30 mouse cellular contexts compared by ENCODE assay signal in the genomic region with DNA sequence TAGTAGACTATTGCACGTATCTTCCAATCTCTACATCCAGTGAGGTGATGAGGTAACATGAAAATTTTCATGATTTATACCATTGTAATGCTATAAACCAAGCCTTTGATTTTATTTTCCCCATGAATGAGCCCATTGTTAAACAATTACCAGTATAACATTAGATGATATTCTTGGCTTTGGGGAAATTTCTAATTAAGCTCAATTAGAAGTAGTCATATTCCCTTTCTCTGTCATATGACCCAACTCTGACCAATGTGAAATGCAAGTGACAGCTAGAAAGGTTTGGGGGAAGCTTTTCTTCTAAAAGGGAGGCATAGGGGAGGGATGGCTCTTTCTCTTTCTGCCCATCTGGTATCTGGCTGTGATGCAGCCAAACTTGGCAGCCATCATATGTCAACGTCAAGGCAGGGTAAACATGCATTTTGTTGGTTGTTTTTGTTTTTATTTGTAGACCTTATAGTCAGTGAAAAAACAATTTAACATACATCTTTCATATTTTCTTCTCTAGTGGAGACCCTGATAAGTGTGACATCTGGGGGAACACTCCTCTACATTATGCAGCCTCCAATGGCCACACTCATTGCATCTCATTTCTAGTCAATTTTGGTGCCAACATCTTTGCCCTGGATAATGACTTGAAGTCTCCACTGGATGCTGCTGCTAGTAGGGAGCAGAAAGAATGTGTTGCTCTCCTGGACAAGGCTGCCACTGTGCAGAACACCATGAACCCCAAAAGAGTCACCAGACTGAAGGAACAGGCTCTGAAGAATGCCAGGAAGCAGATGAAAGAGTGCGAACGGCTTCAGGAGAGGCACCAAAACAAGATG. TPM values are rescaled to one million over a fixed set of nuclear protein-coding genes. Genes with fewer than 3 reads are reported as not detected.
DNase-seq lines count a peak whose midpoint lies in the region; ATAC-seq and TF ChIP-seq lines count a peak whose summit lies in the region.
"Had no signal": no experiment of that assay in that cellular context is flagged by ENCODE, and none has a peak within 500 bp of the region (broad histone marks: within the 10 kb centered on the region; RNA-seq: fewer than 3 reads in every experiment).

No protein-coding gene starts in this region.

- no peak for TF ChIP-seq POLR2A in brain, embryonic 14.5 days (IDR thresholded peaks at IDR 0.05; ENCODE audit: borderline replicate concordance, extremely low read depth, insufficient read depth, insufficient read length, poor library complexity, severe bottlenecking)

- peak; percentile 51; the same call in 1 of the 2 replicates for ATAC-seq in forebrain, embryonic 13.5 days
- no peak for ATAC-seq in heart, embryonic 12.5 days (ENCODE audit: insufficient number of reproducible peaks, low FRiP score)
- ATAC-seq: hindbrain, postnatal 0 days; inflammation-experienced regulatory T-cells, adult 6 months; intestine, embryonic 16.5 days had no signal

- no peaks in the 10 kb centered on the region for H3K27me3 ChIP-seq in forebrain, embryonic 13.5 days
- no peaks in the 10 kb centered on the region for H3K27me3 ChIP-seq in forebrain, embryonic 10.5 days (ENCODE audit: poor library complexity, severe bottlenecking)
- H3K27me3 ChIP-seq in heart, embryonic 12.5 days (replicated peaks), result no peaks in the 10 kb centered on the region
- H3K27me3 ChIP-seq: embryonic facial prominence, embryonic 12.5 days; embryonic facial prominence, embryonic 15.5 days; heart, embryonic 13.5 days had no signal

- WGBS in forebrain, embryonic 13.5 days, result 96% methylated on average over 4 of the region's 4 CpGs
- WGBS in forebrain, embryonic 10.5 days, result 94% methylated on average over 4 of the region's 4 CpGs
- 93% methylated on average over 4 of the region's 4 CpGs for WGBS in heart, embryonic 12.5 days

- H3K4me3 ChIP-seq in forebrain, embryonic 13.5 days, result no peak overlapping the region
- H3K4me3 ChIP-seq in forebrain, embryonic 10.5 days, result no peak overlapping the region
- no peak overlapping the region for H3K4me3 ChIP-seq in heart, embryonic 12.5 days
- H3K4me3 ChIP-seq: embryonic facial prominence, embryonic 12.5 days; embryonic facial prominence, embryonic 15.5 days; gastrocnemius, adult 2 months; heart, embryonic 13.5 days had no signal

- no peak for TF ChIP-seq CTCF in brain, embryonic 14.5 days (IDR thresholded peaks at IDR 0.05; ENCODE audit: borderline replicate concordance, extremely low read depth, insufficient read depth, insufficient read length)

- DNase-seq in forebrain, embryonic 10.5 days (ENCODE audit: extremely low spot score, low spot score), result no peak
- DNase-seq in heart, adult 11 months, result peak; percentile 61
- DNase-seq in Muller cell, postnatal 12 days (ENCODE audit: inconsistent ontology term), result peak; percentile 83
- peak; percentile 58 for DNase-seq in brain, embryonic 14.5 days (ENCODE audit: low read depth)
- no peak for DNase-seq in urinary bladder, postnatal 36 days (ENCODE audit: low spot score in 2 of 2)
- DNase-seq in cerebellum, postnatal 4 days (ENCODE audit: low spot score in 2 of 2), result no peak
- DNase-seq: adrenal gland, adult 2 months; adrenal gland, postnatal 14 days; B cell, adult 2 months; cerebellum, adult 9-11 months; gastrocnemius, adult 2 months; gastrocnemius, postnatal 14 days; heart, adult 18-20 months; heart, postnatal 14 days; heart, postnatal 4 days; kidney, adult 18-20 months had no signal

- no peak overlapping the region for H3K4me2 ChIP-seq in forebrain, embryonic 13.5 days
- H3K4me2 ChIP-seq in heart, embryonic 12.5 days, result no peak overlapping the region
- H3K4me2 ChIP-seq: embryonic facial prominence, embryonic 12.5 days; embryonic facial prominence, embryonic 15.5 days; heart, embryonic 13.5 days; hindbrain, embryonic 14.5 days had no signal

- H3K27ac ChIP-seq in forebrain, embryonic 13.5 days, result no peak overlapping the region
- H3K27ac ChIP-seq in forebrain, embryonic 10.5 days, result no peak overlapping the region
- H3K27ac ChIP-seq in heart, embryonic 12.5 days (ENCODE audit: poor library complexity, severe bottlenecking), result no peak overlapping the region
- H3K27ac ChIP-seq: embryonic facial prominence, embryonic 12.5 days; embryonic facial prominence, embryonic 15.5 days; gastrocnemius, adult 2 months; heart, embryonic 13.5 days; hindbrain, embryonic 14.5 days; hindbrain, postnatal 0 days had no signal

- no peaks in the 10 kb centered on the region for H3K36me3 ChIP-seq in forebrain, embryonic 13.5 days (ENCODE audit: poor library complexity, severe bottlenecking)
- H3K36me3 ChIP-seq in forebrain, embryonic 10.5 days (replicated peaks), result no peaks in the 10 kb centered on the region
- no peaks in the 10 kb centered on the region for H3K36me3 ChIP-seq in heart, embryonic 12.5 days
- H3K36me3 ChIP-seq: embryonic facial prominence, embryonic 12.5 days; embryonic facial prominence, embryonic 15.5 days; G1E; heart, embryonic 13.5 days had no signal

- no peak overlapping the region for H3K9ac ChIP-seq in forebrain, embryonic 13.5 days
- H3K9ac ChIP-seq in heart, embryonic 12.5 days, result no peak overlapping the region
- H3K9ac ChIP-seq: embryonic facial prominence, embryonic 12.5 days; embryonic facial prominence, embryonic 15.5 days; heart, embryonic 13.5 days; hindbrain, embryonic 14.5 days had no signal

- H3K4me1 ChIP-seq in forebrain, embryonic 13.5 days, result peaks cover 7% of the 10 kb centered on the region; the same call in 1 of the 2 replicates
- H3K4me1 ChIP-seq in forebrain, embryonic 10.5 days, result no peaks in the 10 kb centered on the region
- no peaks in the 10 kb centered on the region for H3K4me1 ChIP-seq in heart, embryonic 12.5 days (replicated peaks)
- H3K4me1 ChIP-seq: embryonic facial prominence, embryonic 12.5 days; embryonic facial prominence, embryonic 15.5 days; heart, embryonic 13.5 days had no signal

- H3K9me3 ChIP-seq in forebrain, embryonic 13.5 days (replicated peaks), result no peaks in the 10 kb centered on the region
- no peaks in the 10 kb centered on the region for H3K9me3 ChIP-seq in forebrain, embryonic 10.5 days
- no peaks in the 10 kb centered on the region for H3K9me3 ChIP-seq in heart, embryonic 12.5 days (replicated peaks)
- H3K9me3 ChIP-seq: embryonic facial prominence, embryonic 12.5 days; embryonic facial prominence, embryonic 15.5 days; G1E; heart, embryonic 13.5 days had no signal

RNA-seq across cellular contexts. Expression of a gene that starts 8.0 kb away (rescaled TPM):
- polyA plus RNA-seq in forebrain, embryonic 13.5 days (2015; fragmentation: Nextera tagmentation; extraction: Ambion mirVana), result not detected in 2 replicates
- 0.05 TPM in 2 replicates for polyA plus RNA-seq in forebrain, embryonic 10.5 days (2016; fragmentation: Nextera tagmentation; extraction: Ambion mirVana)
- polyA plus RNA-seq in heart, embryonic 12.5 days (2016; fragmentation: Nextera tagmentation; extraction: Ambion mirVana), result 0.05 TPM in 1 of 2 replicates, not detected in the other
- polyA plus RNA-seq in brain, embryonic 14.5 days (2012; rRNA removed), result not detected in 2 replicates
- polyA plus RNA-seq: adrenal gland, adult 2 months; cerebellum, adult 2 months; embryonic facial prominence, embryonic 15.5 days; G1E; hindbrain, embryonic 14.5 days; hindbrain, postnatal 0 days; inflammation-experienced regulatory T-cells, adult 6 months had no signal

RNA-seq across cellular contexts. Expression of a gene that starts 20.3 kb away (rescaled TPM):
- 10.4 and 10.8 TPM in 2 replicates for polyA plus RNA-seq in forebrain, embryonic 13.5 days (2015; fragmentation: Nextera tagmentation; extraction: Ambion mirVana)
- 125 and 144 TPM in 2 replicates for polyA plus RNA-seq in forebrain, embryonic 10.5 days (2016; fragmentation: Nextera tagmentation; extraction: Ambion mirVana)
- 0.40 and 0.93 TPM in 2 replicates for polyA plus RNA-seq in heart, embryonic 12.5 days (2016; fragmentation: Nextera tagmentation; extraction: Ambion mirVana)
- polyA plus RNA-seq in brain, embryonic 14.5 days (2012; rRNA removed), result 15.6 and 20.1 TPM in 2 replicates
- polyA plus RNA-seq: G1E; inflammation-experienced regulatory T-cells, adult 6 months had no signal

RNA-seq across cellular contexts. Expression of a gene that starts 22.1 kb away (rescaled TPM):
- not detected in 2 replicates for polyA plus RNA-seq in forebrain, embryonic 13.5 days (2015; fragmentation: Nextera tagmentation; extraction: Ambion mirVana)
- not detected in 2 replicates for polyA plus RNA-seq in forebrain, embryonic 10.5 days (2016; fragmentation: Nextera tagmentation; extraction: Ambion mirVana)
- not detected in 2 replicates for polyA plus RNA-seq in heart, embryonic 12.5 days (2016; fragmentation: Nextera tagmentation; extraction: Ambion mirVana)
- polyA plus RNA-seq in brain, embryonic 14.5 days (2012; rRNA removed), result 0.04 TPM in 1 of 2 replicates, not detected in the other
- polyA plus RNA-seq: adrenal gland, adult 2 months; cerebellum, adult 2 months; embryonic facial prominence, embryonic 12.5 days; embryonic facial prominence, embryonic 15.5 days; G1E; heart, embryonic 13.5 days; heart, embryonic 16.5 days; hindbrain, embryonic 11.5 days; hindbrain, embryonic 14.5 days; hindbrain, postnatal 0 days; inflammation-experienced regulatory T-cells, adult 6 months; kidney, embryonic 14.5 days had no signal

RNA-seq across cellular contexts. Expression of a gene that starts 36.5 kb away (rescaled TPM):
- polyA plus RNA-seq in forebrain, embryonic 13.5 days (2015; fragmentation: Nextera tagmentation; extraction: Ambion mirVana), result not detected in 2 replicates
- not detected in 2 replicates for polyA plus RNA-seq in forebrain, embryonic 10.5 days (2016; fragmentation: Nextera tagmentation; extraction: Ambion mirVana)
- not detected in 2 replicates for polyA plus RNA-seq in heart, embryonic 12.5 days (2016; fragmentation: Nextera tagmentation; extraction: Ambion mirVana)
- not detected in 2 replicates for polyA plus RNA-seq in brain, embryonic 14.5 days (2012; rRNA removed)
- polyA plus RNA-seq: adrenal gland, adult 2 months; cerebellum, adult 2 months; embryonic facial prominence, embryonic 12.5 days; G1E; heart, embryonic 16.5 days; hindbrain, embryonic 11.5 days; hindbrain, embryonic 14.5 days; hindbrain, postnatal 0 days; inflammation-experienced regulatory T-cells, adult 6 months; intestine, embryonic 16.5 days; kidney, embryonic 14.5 days had no signal

Comparison
In these comparisons a context has a peak if more than half of its experiments do, and no peak if none do; other contexts are left out.
1. DNase-seq: peak in heart, adult 11 months (single experiment), Muller cell, postnatal 12 days (single experiment) and brain, embryonic 14.5 days (single experiment); none in forebrain, embryonic 10.5 days (single experiment), urinary bladder, postnatal 36 days (0 of 2) and cerebellum, postnatal 4 days (0 of 2).